9 mouse cellular contexts compared by ENCODE assay signal in genomic region chr17:50407249-50407990, GRCm38 (mm10).
DNase-seq lines count a peak whose midpoint lies in the region; ATAC-seq lines count a peak whose summit lies in the region.
"Had no signal": no experiment of that assay in that cellular context is flagged by ENCODE, and none has a peak within 500 bp of the region (broad histone marks: within the 10 kb centered on the region; RNA-seq: fewer than 3 reads in every experiment).

No protein-coding gene starts in this region.

- WGBS in hindbrain, embryonic 13.5 days: 45% methylated on average over 11 of the region's 11 CpGs

- DNase-seq in frontal cortex, postnatal 14 days (ENCODE audit: low spot score in 2 of 2): no peak
- DNase-seq in cerebellum, postnatal 25 days: peak; percentile 85 to 89
- peak; percentile 45 for DNase-seq in neural tube, embryonic 10.5 days (ENCODE audit: extremely low spot score, low spot score)
- no peak for DNase-seq in spleen, adult 12 weeks (ENCODE audit: low spot score)
- no peak for DNase-seq in testis, postnatal 14 days (ENCODE audit: low spot score)
- no peak for DNase-seq in natural killer cell, adult 2 months (ENCODE audit: low spot score in 2 of 2)
- DNase-seq: thymus, adult 2 months had no signal

- H3K9me3 ChIP-seq in hindbrain, embryonic 13.5 days: no peaks in the 10 kb centered on the region

- H3K4me3 ChIP-seq in hindbrain, embryonic 13.5 days: no peak overlapping the region

- 0 out of 2 replicates have a peak overlapping the region, but pooled peaks have one; percentile 20 for H3K27ac ChIP-seq in hindbrain, embryonic 13.5 days

- peak; percentile 75 for ATAC-seq in frontal cortex, adult (ENCODE audit: low TSS enrichment)
- ATAC-seq in hindbrain, embryonic 13.5 days (ENCODE audit: low FRiP score): 0 out of 2 replicates have a peak, but pooled peaks have one; percentile 63

- H3K9ac ChIP-seq in hindbrain, embryonic 13.5 days: no peak overlapping the region

- H3K4me2 ChIP-seq in hindbrain, embryonic 13.5 days: no peak overlapping the region

- H3K4me1 ChIP-seq in hindbrain, embryonic 13.5 days (replicated peaks): no peaks in the 10 kb centered on the region; the same call in 1 of the 2 replicates

- no peaks in the 10 kb centered on the region for H3K27me3 ChIP-seq in hindbrain, embryonic 13.5 days

- no peaks in the 10 kb centered on the region for H3K36me3 ChIP-seq in hindbrain, embryonic 13.5 days

Comparison
In these comparisons a context has a peak if more than half of its experiments do, and no peak if none do; other contexts are left out.
1. DNase-seq: peak in cerebellum, postnatal 25 days (2 of 2) and neural tube, embryonic 10.5 days (single experiment); none in frontal cortex, postnatal 14 days (0 of 2), spleen, adult 12 weeks (single experiment), testis, postnatal 14 days (single experiment) and natural killer cell, adult 2 months (0 of 2).